Mouse (Mus musculus) brain, adult 2 months (tissue): ENCODE measurements at regions not wholly inside any gene's neighbourhood (a gene's known extent, or its start where the extent isn't known, plus 50 kb on each side); places are given as distances from the start of the nearest gene placed in this dataset.

Experiments
- DNase-seq: peaks from one replicate; pipeline ENCODE4 v3.0.0; 2011; ENCODE audit warnings: low read depth, low spot score

DNA sequence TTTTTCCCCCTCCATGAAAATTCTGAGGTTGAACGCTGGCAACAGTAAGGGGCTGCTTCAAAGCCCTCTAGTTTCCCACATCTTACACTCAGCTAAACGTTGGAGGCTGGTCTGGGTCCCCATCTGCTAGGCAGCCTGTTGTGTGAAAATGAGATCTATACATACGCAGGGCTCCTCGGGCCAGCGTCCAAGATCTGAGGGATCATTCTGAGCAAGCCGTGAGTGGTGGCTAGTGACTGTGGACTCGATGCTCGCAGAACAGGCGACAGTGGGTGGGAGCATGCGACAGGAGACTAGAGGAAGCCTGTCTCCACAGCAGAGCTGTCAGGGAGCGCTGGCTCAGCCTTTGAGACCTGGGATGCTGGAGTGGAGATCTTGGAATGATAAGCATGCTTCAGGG lies 237.3 kb downstream of the Rplp1 start:
- peak; percentile 92 for DNase-seq

DNA sequence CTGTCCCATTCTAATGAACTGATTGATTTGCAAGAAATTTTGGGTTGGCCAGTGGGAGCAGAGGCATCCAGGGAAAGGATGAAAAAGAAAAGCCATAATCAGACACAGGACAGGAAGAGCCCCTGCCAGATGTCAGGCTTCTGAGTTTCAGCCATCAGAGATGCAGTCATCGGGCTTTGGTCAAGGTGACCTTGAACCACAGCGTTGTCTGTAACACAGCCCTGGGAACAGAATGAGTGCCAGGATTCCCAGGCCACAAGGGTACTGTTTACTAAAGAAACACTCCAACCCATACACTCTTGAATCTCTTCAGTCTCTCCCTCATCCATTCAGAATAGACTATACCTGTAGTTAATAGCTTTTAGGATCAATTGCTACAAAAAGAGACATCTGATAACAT lies 239.0 kb downstream of the Rplp1 start:
- DNase-seq: no peak

GRCm38 (mm10) chr9:61673575-61674203 lies 240.7 kb downstream of the Rplp1 start:
- DNase-seq: no peak

GRCm38 (mm10) chr9:61670986-61671385 lies 243.4 kb downstream of the Rplp1 start:
- no peak for DNase-seq

DNA sequence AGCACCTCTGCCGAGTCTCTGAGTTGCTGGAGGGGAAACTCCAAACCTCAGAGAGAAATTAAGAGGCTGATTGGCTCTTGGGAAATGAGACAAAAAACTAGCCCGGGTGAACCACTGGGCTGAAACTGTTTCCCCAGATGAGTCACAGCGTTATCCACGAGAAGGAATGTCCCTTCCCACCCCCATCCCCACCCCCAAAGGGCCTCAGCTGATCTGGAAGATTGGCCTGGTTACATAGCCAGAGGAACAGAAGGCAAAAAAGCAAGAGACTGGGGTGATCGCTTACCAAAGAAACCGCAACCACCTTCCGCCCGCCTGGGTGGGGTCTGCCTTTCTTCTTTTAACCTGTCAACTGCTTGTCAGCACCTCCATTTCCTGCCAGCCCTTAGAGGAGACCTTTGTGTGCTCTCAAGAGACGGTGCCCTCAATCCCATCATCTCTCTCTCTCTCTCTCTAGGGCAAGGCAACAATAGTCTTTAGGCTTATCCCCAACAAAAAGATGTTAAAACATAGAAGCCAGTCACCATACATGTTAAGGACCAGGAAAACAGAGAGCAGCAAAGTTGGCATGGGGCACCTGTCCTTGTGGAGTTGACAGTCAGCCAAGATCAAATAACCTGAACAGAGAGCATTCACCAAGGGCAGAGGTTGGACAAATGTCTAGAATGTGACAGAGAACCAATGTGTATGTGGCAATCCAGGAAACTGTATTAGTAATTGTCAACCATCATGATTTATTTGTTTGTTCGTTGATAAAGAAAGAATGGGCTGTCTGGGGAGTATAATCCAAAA lies 244.4 kb downstream of the Rplp1 start:
- DNase-seq: peak; percentile 47

- no peak for DNase-seq
These were observed 245.6 kb downstream of the Rplp1 start for GRCm38 (mm10) chr9:61668723-61669122.

DNA sequence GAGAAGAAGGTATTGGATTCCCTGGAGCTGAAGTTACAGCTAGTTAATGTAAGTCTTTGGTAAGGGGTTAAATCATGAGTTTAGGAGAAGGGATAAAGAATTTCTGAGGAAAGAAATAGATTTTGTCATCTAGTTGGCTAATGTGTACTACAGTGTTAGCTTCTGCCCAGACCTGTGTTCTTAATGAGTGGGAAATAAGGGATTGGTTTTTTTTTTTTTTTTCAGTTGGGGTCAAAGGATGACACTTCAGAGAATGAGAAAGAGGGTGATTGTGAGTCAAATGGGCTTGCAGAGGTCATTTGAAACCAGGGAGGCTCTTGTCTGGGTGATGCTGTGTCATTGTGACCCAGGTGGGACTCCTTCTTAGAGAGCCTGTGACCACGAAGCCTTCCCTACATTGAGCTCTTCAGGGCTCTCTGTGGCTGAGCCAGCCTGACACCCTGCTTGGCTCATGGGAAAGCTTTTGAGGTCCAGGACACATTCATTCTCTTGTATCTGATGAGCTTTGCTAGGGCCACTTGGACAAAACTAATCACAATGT lies 246.1 kb downstream of the Rplp1 start:
- no peak for DNase-seq

- DNase-seq: no peak
These were observed 246.8 kb downstream of the Rplp1 start for GRCm38 (mm10) chr9:61667453-61668074.

GRCm38 (mm10) chr9:61666761-61667332 lies 247.5 kb downstream of the Rplp1 start:
- DNase-seq: no peak

GRCm38 (mm10) chr9:61666118-61666517 lies 248.2 kb downstream of the Rplp1 start:
- DNase-seq: no peak

DNA sequence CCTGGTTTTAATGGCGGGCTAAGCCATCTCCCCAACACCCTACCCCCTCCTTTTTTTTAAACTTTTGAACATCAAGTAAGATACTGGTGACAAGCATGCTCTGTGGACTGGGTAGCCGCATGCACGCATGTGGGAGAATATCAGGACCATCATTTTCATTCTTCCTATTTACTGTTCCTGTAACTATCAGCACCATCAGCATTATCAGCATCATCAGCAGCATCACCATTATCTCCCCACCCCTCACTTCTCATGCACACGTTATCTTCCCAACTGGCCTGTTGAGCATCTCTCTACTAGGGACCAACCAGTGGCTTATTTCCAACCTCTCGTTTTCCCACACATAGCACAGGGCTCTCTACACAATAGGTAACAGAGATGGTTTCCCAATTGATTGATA lies 249.1 kb downstream of the Rplp1 start:
- no peak for DNase-seq

GRCm38 (mm10) chr9:61664000-61664622 lies 250.2 kb downstream of the Rplp1 start:
- peak; percentile 48 for DNase-seq

DNA sequence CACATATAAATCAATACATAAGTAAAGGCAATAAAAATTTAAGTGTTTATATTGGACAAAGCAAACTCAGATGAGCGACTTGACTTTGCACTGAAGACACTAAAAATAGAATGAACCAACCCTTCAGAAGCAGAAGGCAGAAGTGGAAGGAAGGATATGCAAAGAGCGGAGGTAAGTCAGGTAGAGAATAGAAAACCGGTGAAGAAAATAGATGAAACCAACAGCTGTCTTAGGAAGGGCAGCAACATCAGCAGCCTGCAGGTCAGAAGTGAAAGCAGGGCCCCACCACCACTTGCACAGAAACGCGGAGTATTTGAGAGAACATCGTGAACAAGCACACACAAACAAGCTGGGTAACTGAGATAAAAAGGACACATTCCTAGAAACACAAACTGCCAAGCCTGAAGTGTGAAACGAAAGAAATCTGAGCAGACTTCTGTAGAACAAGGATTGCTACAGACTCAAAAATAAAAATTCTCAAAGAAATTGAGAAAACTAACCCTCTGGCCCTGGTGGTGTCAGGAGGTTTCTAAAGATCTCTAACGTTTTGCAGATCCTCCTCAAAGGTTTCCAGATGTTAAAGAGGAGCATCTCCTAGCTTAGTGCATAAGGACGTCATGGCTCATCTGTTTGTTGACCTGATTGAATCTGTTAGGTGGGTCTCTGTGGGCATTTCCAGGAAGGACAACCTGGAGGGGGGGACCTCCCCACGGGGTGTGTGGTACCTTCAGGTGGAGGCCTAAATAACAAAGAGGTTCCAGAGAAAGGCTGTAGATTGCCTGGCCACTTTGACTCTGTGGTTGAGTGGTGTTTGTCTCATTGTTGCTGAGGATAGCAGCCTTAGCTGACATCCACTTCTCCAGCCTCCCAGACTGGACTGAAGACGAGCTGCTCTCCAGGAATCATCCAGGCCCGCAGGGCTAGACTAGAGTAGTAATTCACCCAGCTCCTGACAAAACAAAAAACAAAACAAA lies 252.0 kb downstream of the Rplp1 start:
- peak; percentile 27 for DNase-seq

GRCm38 (mm10) chr9:61660191-61660590 lies 254.2 kb downstream of the Rplp1 start:
- no peak for DNase-seq

DNA sequence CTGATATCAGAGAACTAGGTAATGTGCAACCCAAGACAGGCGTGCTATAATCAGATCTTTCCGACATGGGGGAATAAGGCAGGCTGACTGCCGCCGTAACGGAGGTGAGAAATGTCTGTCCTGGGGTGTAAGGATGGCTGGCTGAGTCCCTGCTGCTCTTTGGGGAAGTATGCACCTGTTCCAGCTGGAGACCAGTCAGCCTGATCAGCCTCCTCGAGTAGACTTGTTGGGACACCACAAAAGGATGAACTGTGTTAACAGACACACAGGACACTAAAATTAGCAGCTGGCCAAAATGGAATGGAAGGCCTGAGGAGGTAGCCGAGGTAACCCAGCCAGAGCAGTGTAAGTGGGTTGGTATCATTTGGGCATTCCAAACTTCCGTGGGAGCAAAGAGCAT lies 256.3 kb downstream of the Rplp1 start:
- no peak for DNase-seq

DNA sequence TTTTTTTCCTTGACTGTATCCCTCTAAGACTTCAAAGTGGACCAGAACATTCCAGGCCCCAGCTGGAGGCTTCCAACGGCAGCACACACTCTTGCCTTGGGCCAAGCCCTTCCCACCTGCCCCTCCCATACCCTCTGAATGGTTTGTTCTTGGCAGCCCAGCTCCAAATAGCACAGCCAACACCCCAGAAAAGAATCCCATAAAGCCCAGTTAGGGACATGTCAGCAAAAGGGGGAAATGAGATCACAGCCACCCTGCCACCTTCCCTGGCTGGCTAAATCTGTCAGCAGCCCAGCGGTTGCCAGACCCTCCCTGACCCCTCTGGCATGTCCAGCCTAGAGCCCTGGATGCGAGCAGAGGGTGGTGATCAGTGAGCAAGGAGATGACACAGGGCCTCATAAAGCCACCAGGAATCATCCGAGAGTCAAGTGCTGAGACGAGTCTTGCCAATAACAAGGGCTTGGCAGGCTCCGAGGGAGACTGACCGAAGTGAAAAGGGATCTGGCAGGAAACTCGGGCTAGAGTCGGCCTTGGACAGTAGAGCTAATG lies 258.8 kb downstream of the Rplp1 start:
- DNase-seq: peak; percentile 27

- DNase-seq: peak; percentile 20
These were observed 268.5 kb downstream of the Rplp1 start for GRCm38 (mm10) chr9:61645661-61646425.

DNA sequence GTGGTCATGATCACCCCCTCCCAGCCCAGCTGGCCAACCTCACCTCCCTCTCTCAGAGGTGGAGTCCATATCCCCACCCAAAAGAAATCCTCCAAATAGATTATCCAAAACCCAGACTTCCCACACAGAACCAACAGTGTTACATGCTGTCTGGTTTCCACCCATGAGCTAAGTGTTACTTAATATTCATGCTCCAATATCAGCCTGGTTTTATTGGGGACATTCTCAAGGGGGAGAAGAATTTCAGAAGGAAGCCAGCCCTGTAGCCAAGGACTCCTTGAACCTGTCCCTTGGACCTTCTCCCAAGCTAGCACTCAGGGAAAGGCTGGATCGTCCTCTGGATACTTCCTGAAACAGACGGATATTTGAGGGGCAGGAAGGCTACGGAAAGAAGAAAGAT lies 268.6 kb downstream of the Tle3 start:
- DNase-seq: no peak

DNA sequence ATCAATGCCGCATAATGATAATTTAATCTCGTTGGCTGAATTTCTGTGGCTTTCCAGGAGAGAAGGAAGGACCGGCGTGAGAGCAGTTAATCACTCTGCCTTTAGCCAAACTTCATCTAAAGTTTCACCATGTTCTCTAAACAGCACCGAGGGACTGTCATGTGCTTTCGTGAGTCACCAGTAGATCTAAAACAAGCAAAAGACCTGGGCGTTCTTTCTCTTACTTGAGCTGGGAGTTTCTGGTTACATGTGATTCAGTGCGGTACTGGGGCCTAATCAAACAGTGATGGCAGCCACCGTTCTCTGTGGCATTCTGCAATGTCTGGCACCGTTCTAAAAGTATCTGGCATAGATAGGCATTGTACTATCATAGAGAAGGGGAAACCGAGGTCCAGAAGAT lies 266.7 kb downstream of the Tle3 start:
- DNase-seq: peak; percentile 38
